Mouse (Mus musculus) stomach, embryonic 14.5 days (tissue): Measurements from ENCODE around the gene Pheta2. TPM values are rescaled to one million over a fixed set of nuclear protein-coding genes. Genes with fewer than 3 reads are reported as not detected.

ENCODE experiments used
- microRNA-seq: library from miRNA; unstranded; fragments of <30 nt; microRNA quantifications from one replicate; pipeline ENCODE4, GENCODE M21; 2016
- polyA plus RNA-seq: library from polyadenylated mRNA; unstranded; fragments of >200 nt; fragmentation: Nextera tagmentation; extraction: Ambion mirVana; gene quantifications from 2 replicates; pipeline ENCODE4 v1.2.1, GENCODE M21; 2014

Gene Pheta2
- polyA plus RNA-seq, 1 experiment from 2014 or later: 15.2 TPM

Small RNA genes within 50 kb of the gene (microRNA-seq; reads per million reads assigned to microRNA genes)
- gene Mir7684: not detected

Other genes with a start within 250 kb of the Pheta2 start
- gene Ccdc134, start 211.0 kb upstream of the Pheta2 start, polyA plus RNA-seq: 17.7 and 18.4 TPM in 2 replicates
- 128 and 133 TPM in 2 replicates for gene Srebf2, start 191.8 kb upstream of the Pheta2 start, polyA plus RNA-seq
- 0.30 and 0.39 TPM in 2 replicates for gene Shisa8, start 126.1 kb upstream of the Pheta2 start, polyA plus RNA-seq
- gene Tnfrsf13c, start 114.6 kb upstream of the Pheta2 start, polyA plus RNA-seq: 0.18 TPM in 1 of 2 replicates, not detected in the other
- 72.1 and 86.7 TPM in 2 replicates for gene Cenpm, start 94.2 kb upstream of the Pheta2 start, polyA plus RNA-seq
- gene 1500009C09Rik, start 86.5 kb upstream of the Pheta2 start, polyA plus RNA-seq: not detected in 2 replicates
- 16.1 and 16.6 TPM in 2 replicates for gene Sept3, start 64.0 kb upstream of the Pheta2 start, polyA plus RNA-seq
- 0.18 and 0.29 TPM in 2 replicates for gene Wbp2nl, start 40.0 kb upstream of the Pheta2 start, polyA plus RNA-seq
- gene Naga, start within 50 bp of the Pheta2 start, polyA plus RNA-seq: 68.6 and 72.4 TPM in 2 replicates
- gene Smdt1, start within 50 bp of the Pheta2 start, polyA plus RNA-seq: 251 and 266 TPM in 2 replicates
- 393 and 403 TPM in 2 replicates for gene Ndufa6, start 15.4 kb downstream of the Pheta2 start, polyA plus RNA-seq
- 5.9 and 10.4 TPM in 2 replicates for gene Cyp2d22, start 41.3 kb downstream of the Pheta2 start, polyA plus RNA-seq
- gene Cyp2d11, start 55.1 kb downstream of the Pheta2 start, polyA plus RNA-seq: not detected in 2 replicates
- not detected in 2 replicates for gene Cyp2d10, start 68.3 kb downstream of the Pheta2 start, polyA plus RNA-seq
- gene Cyp2d9, start 94.5 kb downstream of the Pheta2 start, polyA plus RNA-seq: not detected in 2 replicates
- not detected in 2 replicates for gene Cyp2d12, start 216.1 kb downstream of the Pheta2 start, polyA plus RNA-seq